Mouse (Mus musculus) CH12.LX (cell line): Measurements from ENCODE around the gene Hectd1. TPM values are rescaled to one million over a fixed set of nuclear protein-coding genes. Genes with fewer than 3 reads are reported as not detected.

Source experiments
- DNase-seq: peaks from one replicate; pipeline ENCODE4 v3.0.0-alpha.2; 2013; ENCODE audit errors: extremely low read depth
- H3K27ac ChIP-seq: 2 replicates; pipeline ENCODE4 v1.5.1; 2012; ENCODE audit warnings: low read depth, mild to moderate bottlenecking, control low read depth, moderate library complexity; ENCODE audit not compliant: insufficient read depth
- H3K27me3 ChIP-seq: replicated peaks from 2 replicates; pipeline ENCODE3; 2012; ENCODE audit warnings: inconsistent platforms
- H3K36me3 ChIP-seq, 2 experiments: replicated peaks in 1 of 2; 2 replicates each; pipeline versions ENCODE3 to v1.6.1; 2012; ENCODE audit warnings: inconsistent platforms in 1 of 2, low read length in 1 of 2, mild to moderate bottlenecking in 1 of 2, mixed read lengths in 1 of 2, moderate library complexity in 1 of 2; ENCODE audit not compliant: control insufficient read depth in 1 of 2, insufficient read depth in 1 of 2
- H3K4me1 ChIP-seq, 2 experiments: 2 replicates each; pipeline ENCODE4 v1.6.1; 2012; ENCODE audit warnings: inconsistent platforms in 1 of 2, moderate library complexity in 1 of 2; ENCODE audit not compliant: insufficient read depth in 2 of 2, control insufficient read depth in 1 of 2
- H3K4me2 ChIP-seq: 2 replicates; pipeline ENCODE4 v1.6.1; 2012; ENCODE audit warnings: low read depth, mild to moderate bottlenecking, control low read depth; ENCODE audit not compliant: poor library complexity, insufficient read depth, severe bottlenecking
- H3K4me3 ChIP-seq, 3 experiments: fragments of 150-350 bp in 1 of 3; sonication (generic) in 1 of 3; replicated peaks in 1 of 3; 2 replicates each; pipeline versions ENCODE3 to v1.5.1; 2011 to 2012; ENCODE audit warnings: low read depth in 2 of 3, low read length in 2 of 3, mild to moderate bottlenecking in 2 of 3, moderate library complexity in 2 of 3, control low read depth in 1 of 3, improper control_type of control experiment in 1 of 3, inconsistent platforms in 1 of 3, mixed read lengths in 1 of 3; ENCODE audit not compliant: poor library complexity in 1 of 3
- H3K79me2 ChIP-seq: replicated peaks from 2 replicates; pipeline ENCODE4 v1.6.1; 2012; ENCODE audit warnings: mild to moderate bottlenecking, moderate library complexity; ENCODE audit not compliant: control insufficient read depth, poor library complexity, insufficient read depth, severe bottlenecking; ENCODE audit errors: extremely low read depth
- H3K9ac ChIP-seq: 2 replicates; pipeline ENCODE4 v1.6.1; 2012; ENCODE audit warnings: low read depth, mild to moderate bottlenecking, control low read depth, moderate library complexity; ENCODE audit not compliant: insufficient read depth
- H3K9me3 ChIP-seq: replicated peaks from 2 replicates; pipeline ENCODE3; 2012; ENCODE audit warnings: low read length, inconsistent platforms, mixed read lengths
- BHLHE40 ChIP-seq: IDR thresholded peaks from 2 replicates; pipeline ENCODE4 v1.6.1; 2011; ENCODE audit warnings: mild to moderate bottlenecking, low read depth, low read length, improper control_type of control experiment
- CHD2 ChIP-seq: IDR thresholded peaks from 2 replicates; pipeline ENCODE4 v1.6.1; 2011; ENCODE audit warnings: low read length, improper control_type of control experiment
- CTCF ChIP-seq, 2 experiments: IDR thresholded peaks in 1 of 2; conservative IDR thresholded peaks in 1 of 2; 2 replicates each; pipeline ENCODE4 v1.5.1; 2011 to 2012; ENCODE audit warnings: low read depth in 2 of 2, low read length in 2 of 2, improper control_type of control experiment in 1 of 2, inconsistent platforms in 1 of 2, mild to moderate bottlenecking in 1 of 2, moderate library complexity in 1 of 2
- E2F4 ChIP-seq: IDR thresholded peaks from 2 replicates; pipeline ENCODE4 v1.6.1; 2011; ENCODE audit warnings: low read depth, low read length, improper control_type of control experiment; ENCODE audit not compliant: insufficient replicate concordance
- EP300 ChIP-seq: IDR thresholded peaks from 2 replicates; pipeline ENCODE4 v1.6.1; 2011; ENCODE audit warnings: low read length, improper control_type of control experiment
- GABPA ChIP-seq: IDR thresholded peaks from 2 replicates; pipeline ENCODE4 v1.6.1; 2012; ENCODE audit warnings: low read depth, low read length, improper control_type of control experiment, inconsistent platforms; ENCODE audit not compliant: insufficient replicate concordance
- HCFC1 ChIP-seq: IDR thresholded peaks from 2 replicates; pipeline ENCODE4 v1.6.1; 2012; ENCODE audit warnings: low read depth, mild to moderate bottlenecking, inconsistent platforms, low read length, improper control_type of control experiment
- IRF4 ChIP-seq: IDR thresholded peaks from 2 replicates; pipeline ENCODE4 v1.6.1; 2014; ENCODE audit warnings: low read depth, mild to moderate bottlenecking, inconsistent platforms, low read length, improper control_type of control experiment
- JUN ChIP-seq: IDR thresholded peaks from 2 replicates; pipeline ENCODE4 v1.6.1; 2011; ENCODE audit warnings: low read depth, mild to moderate bottlenecking, low read length, improper control_type of control experiment, moderate library complexity; ENCODE audit not compliant: insufficient read depth
- JUND ChIP-seq: conservative IDR thresholded peaks from 2 replicates; pipeline ENCODE4 v1.6.1; 2011; ENCODE audit warnings: low read depth, low read length, improper control_type of control experiment
- KAT2A ChIP-seq: IDR thresholded peaks from 2 replicates; pipeline ENCODE4 v1.6.1; 2012; ENCODE audit warnings: low read length, improper control_type of control experiment, inconsistent platforms; ENCODE audit not compliant: insufficient replicate concordance
- MAX ChIP-seq: IDR thresholded peaks from 2 replicates; pipeline ENCODE4 v1.6.1; 2011; ENCODE audit warnings: low read length, improper control_type of control experiment
- MAZ ChIP-seq: IDR thresholded peaks from 2 replicates; pipeline ENCODE4 v1.6.1; 2012; ENCODE audit warnings: low read depth, mild to moderate bottlenecking, inconsistent platforms, low read length, improper control_type of control experiment, moderate library complexity
- MEF2A ChIP-seq: IDR thresholded peaks from 2 replicates; pipeline ENCODE4 v1.6.1; 2014; ENCODE audit warnings: low read depth, mild to moderate bottlenecking, inconsistent platforms, low read length, improper control_type of control experiment, borderline replicate concordance
- MXI1 ChIP-seq: IDR thresholded peaks from 2 replicates; pipeline ENCODE4 v1.6.1; 2011; ENCODE audit warnings: mild to moderate bottlenecking, low read depth, low read length, improper control_type of control experiment
- MYC ChIP-seq: IDR thresholded peaks from 2 replicates; pipeline ENCODE4 v1.6.1; 2011; ENCODE audit warnings: low read depth, mild to moderate bottlenecking, improper control_type of control experiment, low read length
- POLR2A ChIP-seq: IDR thresholded peaks from 2 replicates; pipeline ENCODE4 v1.6.1; 2011; ENCODE audit warnings: low read depth, mild to moderate bottlenecking, improper control_type of control experiment, low read length
- RAD21 ChIP-seq: IDR thresholded peaks from 2 replicates; pipeline ENCODE4 v1.6.1; 2011; ENCODE audit warnings: low read depth, mild to moderate bottlenecking, low read length, improper control_type of control experiment, moderate library complexity
- RCOR1 ChIP-seq: conservative IDR thresholded peaks from 2 replicates; pipeline ENCODE4 v1.6.1; 2012; ENCODE audit warnings: low read depth, mild to moderate bottlenecking, inconsistent platforms, low read length, improper control_type of control experiment
- SIN3A ChIP-seq: IDR thresholded peaks from 2 replicates; pipeline ENCODE4 v1.6.1; 2012; ENCODE audit warnings: low read length, improper control_type of control experiment, inconsistent platforms
- SMC3 ChIP-seq: IDR thresholded peaks from 2 replicates; pipeline ENCODE4 v1.6.1; 2011; ENCODE audit warnings: low read depth, low read length, improper control_type of control experiment
- TCF12 ChIP-seq: IDR thresholded peaks from 2 replicates; pipeline ENCODE4 v1.6.1; 2014; ENCODE audit warnings: low read depth, mild to moderate bottlenecking, inconsistent platforms, low read length, improper control_type of control experiment
- UBTF ChIP-seq: IDR thresholded peaks from 2 replicates; pipeline ENCODE4 v1.6.1; 2012; ENCODE audit warnings: low read depth, mild to moderate bottlenecking, inconsistent platforms, low read length, improper control_type of control experiment, moderate library complexity
- ZC3H11A ChIP-seq: IDR thresholded peaks from 2 replicates; pipeline ENCODE4 v1.6.1; 2012; ENCODE audit warnings: low read depth, mild to moderate bottlenecking, inconsistent platforms, low read length, improper control_type of control experiment
- ZKSCAN1 ChIP-seq: IDR thresholded peaks from 2 replicates; pipeline ENCODE4 v1.6.1; 2012; ENCODE audit warnings: low read depth, inconsistent platforms, low read length, improper control_type of control experiment, borderline replicate concordance
- ZNF384 ChIP-seq: IDR thresholded peaks from 2 replicates; pipeline ENCODE4 v1.6.1; 2012; ENCODE audit warnings: low read depth, low read length, improper control_type of control experiment, inconsistent platforms
- dilution Hi-C: fragments of 300-500 bp; cut with MboI; formaldehyde crosslinking; loops from 2 replicates; pipeline ENCODE4 v1.14.3; 2020; ENCODE audit warnings: low sequenced_read_pairs; ENCODE audit not compliant: extremely low pct_unique_long_range_greater_than_20kb, extremely low pct_ligation_motif_present
- in situ Hi-C: fragments of 300-500 bp; cut with MboI; formaldehyde crosslinking; loops from 3 replicates; pipeline ENCODE4 v1.14.3; 2019; ENCODE audit warnings: low sequenced_read_pairs, low pct_ligation_motif_present, low pct_unique_long_range_greater_than_20kb, mixed read lengths
- polyA plus RNA-seq: library from polyadenylated mRNA; unstranded; fragments of >175 nt; gene quantifications from 2 replicates; pipeline ENCODE4 v1.2.1, GENCODE M21; 2012; ENCODE audit warnings: low read depth; ENCODE audit not compliant: insufficient read length
- total RNA-seq, 2 experiments: library from RNA; depleted of rRNA; stranded (reverse); fragments of 300-350 nt in 1 of 2; fragments of >200 nt in 1 of 2; gene quantifications; 2 replicates each; pipeline ENCODE4 v1.2.3; 2012 to 2014

The Hectd1 gene
- total and polyA plus RNA-seq, 3 experiments, result 36.2 to 42.3 (median 41.4) TPM

- in situ Hi-C loops, result no loop called here
- Histone ChIP-seq H3K4me3 (no peak overlapping the region), H3K4me1 (peaks cover 0 to 14% of the 10 kb centered on the region in 2 experiments; a peak in 2 of 4 replicates)
Observed at GRCm38 (mm10) chr12:51696157-51696556, 133.2 kb downstream of the Hectd1 start.

GRCm38 (mm10) chr12:51694966-51695365, 134.4 kb downstream of the Hectd1 start:
- no peak overlapping the region for H3K27ac ChIP-seq
- no peak for DNase-seq

More at GRCm38 (mm10) chr12:51696157-51696556, 133.2 kb downstream of the Hectd1 start:
- Histone ChIP-seq H3K36me3 (no peaks in the 10 kb centered on the region), H3K4me2 (no peak overlapping the region), H3K27ac (no peak overlapping the region), H3K79me2 (0 out of 2 replicates have a peak, but pooled peaks cover 2% of the 10 kb centered on the region), H3K27me3 (no peaks in the 10 kb centered on the region), H3K9ac (no peak overlapping the region), H3K9me3 (no peaks in the 10 kb centered on the region)
- TF ChIP-seq EP300 (no peak), MYC (no peak), RCOR1 (no peak), MAZ (no peak), CTCF (conservative IDR thresholded peaks at IDR 0.05 in 1 of 2, IDR thresholded peaks at IDR 0.05 in 1 of 2; ENCODE audit: low read depth in 2 of 2, low read length in 2 of 2) (no peak), ZNF384 (no peak), RAD21 (no peak), MAX (no peak), ZKSCAN1 (no peak), SMC3 (no peak), MXI1 (no peak), GABPA (no peak)
- DNase-seq, result no peak
- dilution Hi-C loops, result no loop called here

More at GRCm38 (mm10) chr12:51694966-51695365, 134.4 kb downstream of the Hectd1 start:
- dilution Hi-C loops, result no loop called here
- Histone ChIP-seq H3K4me1 (peaks cover 0 to 14% of the 10 kb centered on the region in 2 experiments; a peak in 2 of 4 replicates), H3K27me3 (no peaks in the 10 kb centered on the region), H3K36me3 (no peaks in the 10 kb centered on the region), H3K4me2 (no peak overlapping the region), H3K4me3 (no peak overlapping the region), H3K9ac (no peak overlapping the region), H3K79me2 (peaks cover 10% of the 10 kb centered on the region), H3K9me3 (no peaks in the 10 kb centered on the region)
- TF ChIP-seq HCFC1 (no peak), KAT2A (no peak), CTCF (conservative IDR thresholded peaks at IDR 0.05 in 1 of 2, IDR thresholded peaks at IDR 0.05 in 1 of 2; ENCODE audit: low read depth in 2 of 2, low read length in 2 of 2) (no peak), POLR2A (no peak), UBTF (no peak), JUN (no peak), RAD21 (no peak), MEF2A (no peak), JUND (no peak), CHD2 (no peak), ZKSCAN1 (no peak), E2F4 (no peak), ZC3H11A (no peak), MAZ (no peak), SIN3A (no peak), IRF4 (no peak), MXI1 (no peak), EP300 (no peak), TCF12 (no peak), BHLHE40 (no peak)
- in situ Hi-C loops, result no loop called here
